In genomic region chrX:101639306-101639705, GRCm38 (mm10) we compare ENCODE assay signal across 7 mouse cellular contexts. TPM values are rescaled to one million over a fixed set of nuclear protein-coding genes. Genes with fewer than 3 reads are reported as not detected.
DNase-seq lines count a peak whose midpoint lies in the region; ATAC-seq lines count a peak whose summit lies in the region.

No protein-coding gene starts in this region.

- no peak for ATAC-seq in megakaryocyte, adult 5-6 weeks (ENCODE audit: poor library complexity, severe bottlenecking)
- no peak for ATAC-seq in heart, embryonic 13.5 days (ENCODE audit: extremely low read depth, insufficient number of reproducible peaks, low FRiP score, low TSS enrichment)
- ATAC-seq in liver, embryonic 13.5 days (ENCODE audit: low read depth) = no peak
- ATAC-seq in megakaryocyte progenitor cell, adult 5-6 weeks (replicated peaks; ENCODE audit: poor library complexity) = no peak

- peak; percentile 23 for DNase-seq in c-Kit-positive CD71-positive TER-119-positive erythroid progenitor cells, embryonic 14.5 days (ENCODE audit: low spot score)
- DNase-seq in liver, embryonic 13.5 days = no peak
- no peak for DNase-seq in retina, postnatal 1 day

- H3K36me3 ChIP-seq in megakaryocyte, embryonic 14.5 days (replicated peaks; ENCODE audit: low read length) = peaks cover 13% of the 10 kb centered on the region
- H3K36me3 ChIP-seq in heart, embryonic 13.5 days = peaks cover 4% of the 10 kb centered on the region
- H3K36me3 ChIP-seq in liver, embryonic 13.5 days = peaks cover 11% of the 10 kb centered on the region

- H3K9me3 ChIP-seq in megakaryocyte, embryonic 14.5 days = no peaks in the 10 kb centered on the region
- H3K9me3 ChIP-seq in heart, embryonic 13.5 days = no peaks in the 10 kb centered on the region
- H3K9me3 ChIP-seq in liver, embryonic 13.5 days (replicated peaks) = no peaks in the 10 kb centered on the region

- peak overlapping the region; percentile 50; the same call in 1 of the 2 replicates for H3K27ac ChIP-seq in heart, embryonic 13.5 days (replicated peaks)
- H3K27ac ChIP-seq in liver, embryonic 13.5 days = peak overlapping the region; percentile 90

- H3K4me1 ChIP-seq in megakaryocyte, embryonic 14.5 days = peaks cover 10% of the 10 kb centered on the region; the same call in 1 of the 2 replicates
- peaks cover 5% of the 10 kb centered on the region for H3K4me1 ChIP-seq in heart, embryonic 13.5 days
- peaks cover 11% of the 10 kb centered on the region for H3K4me1 ChIP-seq in liver, embryonic 13.5 days (replicated peaks)

- H3K4me3 ChIP-seq in megakaryocyte, embryonic 14.5 days (replicated peaks) = peak overlapping the region; percentile 97
- peak overlapping the region; percentile 71 for H3K4me3 ChIP-seq in heart, embryonic 13.5 days
- H3K4me3 ChIP-seq in liver, embryonic 13.5 days (replicated peaks) = peak overlapping the region; percentile 79

- H3K9ac ChIP-seq in heart, embryonic 13.5 days = peak overlapping the region; percentile 69
- H3K9ac ChIP-seq in liver, embryonic 13.5 days = peak overlapping the region; percentile 66

- H3K4me2 ChIP-seq in heart, embryonic 13.5 days = peak overlapping the region; percentile 74
- H3K4me2 ChIP-seq in liver, embryonic 13.5 days = peak overlapping the region; percentile 61

- 15% methylated on average over 13 of the region's 13 CpGs for WGBS in heart, embryonic 13.5 days
- WGBS in liver, embryonic 13.5 days (ENCODE audit: insufficient replicate concordance) = 10% methylated on average over 13 of the region's 13 CpGs

- H3K27me3 ChIP-seq in megakaryocyte, embryonic 14.5 days (replicated peaks) = peaks cover 13% of the 10 kb centered on the region
- peaks cover 54% of the 10 kb centered on the region for H3K27me3 ChIP-seq in heart, embryonic 13.5 days (replicated peaks)
- peaks cover 12% of the 10 kb centered on the region; the same call in 1 of the 2 replicates for H3K27me3 ChIP-seq in liver, embryonic 13.5 days

RNA-seq across cellular contexts. Expression of gene Ogt, which starts 0.6 kb away (rescaled TPM):
- polyA plus RNA-seq in megakaryocyte, embryonic 14.5 days (2012; ENCODE audit: insufficient read depth, low replicate concordance) = 1.3 and 1.5 TPM in 2 replicates
- total RNA-seq in megakaryocyte, adult 5-6 weeks (2015) = 161 and 177 TPM in 2 replicates
- total RNA-seq in megakaryocyte, adult 5-6 weeks (2017) = 72.4 and 88.5 TPM in 2 replicates
- 85.4 and 90.5 TPM in 2 replicates for polyA plus RNA-seq in heart, embryonic 13.5 days (2015; fragmentation: Nextera tagmentation; extraction: Ambion mirVana)
- 44.1 and 54.1 TPM in 2 replicates for polyA plus RNA-seq in liver, embryonic 13.5 days (2015; fragmentation: Nextera tagmentation; extraction: Ambion mirVana)
- 85.2 and 148 TPM in 2 replicates for total RNA-seq in megakaryocyte progenitor cell, adult 5-6 weeks (2015)
- 53.9 and 80.9 TPM in 2 replicates for total RNA-seq in megakaryocyte progenitor cell, adult 5-6 weeks (2017)

Comparison
In these comparisons a context has a peak if more than half of its experiments do, and no peak if none do; other contexts are left out.
1. RNA of gene Ogt, which starts 0.6 kb away (polyA plus RNA-seq): 85.4 to 90.5 TPM in heart, embryonic 13.5 days and 44.1 to 54.1 TPM in liver, embryonic 13.5 days; 1.3 to 1.5 TPM in megakaryocyte, embryonic 14.5 days; every median in the first group is over 10 times any median in the second.
2. Peak in every context shown above with its lines, with median percentiles within 50 percentile points of each other: H3K4me3 ChIP-seq.